12 mouse cellular contexts compared by ENCODE assay signal in genomic region chr5:45757502-45758121, GRCm38 (mm10).
DNase-seq lines count a peak whose midpoint lies in the region; ATAC-seq and TF ChIP-seq lines count a peak whose summit lies in the region.
"Had no signal": no experiment of that assay in that cellular context is flagged by ENCODE, and none has a peak within 500 bp of the region (broad histone marks: within the 10 kb centered on the region; RNA-seq: fewer than 3 reads in every experiment).

No protein-coding gene starts in this region.

- no peak overlapping the region for H3K4me3 ChIP-seq in forebrain, embryonic 11.5 days (ENCODE audit: low read depth, low read length)
- no peak overlapping the region for H3K4me3 ChIP-seq in forebrain, embryonic 10.5 days
- H3K4me3 ChIP-seq in lung, adult 2 months (replicated peaks; ENCODE audit: extremely low read depth, low read depth, low read length), result no peak overlapping the region
- H3K4me3 ChIP-seq: embryonic facial prominence, embryonic 15.5 days; limb, embryonic 15.5 days had no signal

- H3K4me1 ChIP-seq in forebrain, embryonic 11.5 days (replicated peaks; ENCODE audit: control insufficient read depth, insufficient read depth, low read length), result no peaks in the 10 kb centered on the region
- H3K4me1 ChIP-seq in forebrain, embryonic 10.5 days, result no peaks in the 10 kb centered on the region
- no peaks in the 10 kb centered on the region for H3K4me1 ChIP-seq in lung, adult 2 months (ENCODE audit: control insufficient read depth, insufficient read depth, low read length)
- H3K4me1 ChIP-seq: embryonic facial prominence, embryonic 15.5 days; limb, embryonic 15.5 days had no signal

- no peak for DNase-seq in forebrain, embryonic 11.5 days (ENCODE audit: low spot score)
- no peak for DNase-seq in forebrain, embryonic 10.5 days (ENCODE audit: extremely low spot score, low spot score)
- DNase-seq in lung, adult 2 months, result no peak
- DNase-seq in lung, postnatal 4 days, result no peak
- DNase-seq in Patski (ENCODE audit: low read depth, low spot score), result peak; percentile 3
- DNase-seq in naive thymus-derived CD4-positive, alpha-beta T cell, adult 2 months (ENCODE audit: low read depth), result peak; percentile 36
- no peak for DNase-seq in thymus, postnatal 10 days (ENCODE audit: low spot score in 2 of 2)
- no peak for DNase-seq in urinary bladder, postnatal 36 days (ENCODE audit: low spot score in 2 of 2)
- DNase-seq: kidney, postnatal 10 days had no signal

- no peaks in the 10 kb centered on the region for H3K27me3 ChIP-seq in forebrain, embryonic 11.5 days (ENCODE audit: control insufficient read depth, insufficient read depth, low read length)
- no peaks in the 10 kb centered on the region for H3K27me3 ChIP-seq in forebrain, embryonic 10.5 days (ENCODE audit: poor library complexity, severe bottlenecking)
- H3K27me3 ChIP-seq in Patski, result no peaks in the 10 kb centered on the region
- H3K27me3 ChIP-seq: embryonic facial prominence, embryonic 15.5 days; limb, embryonic 15.5 days had no signal

- no peak for TF ChIP-seq POLR2A in lung, adult 2 months (IDR thresholded peaks at IDR 0.05; ENCODE audit: borderline replicate concordance, extremely low read depth, low read depth, low read length)

- H3K4me2 ChIP-seq in forebrain, embryonic 11.5 days (ENCODE audit: low read depth, low read length, severe bottlenecking), result no peak overlapping the region
- H3K4me2 ChIP-seq: embryonic facial prominence, embryonic 15.5 days; heart, embryonic 11.5 days; limb, embryonic 15.5 days had no signal

- no peak overlapping the region for H3K27ac ChIP-seq in forebrain, embryonic 11.5 days (ENCODE audit: low read depth, low read length)
- H3K27ac ChIP-seq in forebrain, embryonic 10.5 days, result no peak overlapping the region
- H3K27ac ChIP-seq: embryonic facial prominence, embryonic 15.5 days; limb, embryonic 15.5 days had no signal

- TF ChIP-seq CTCF in lung, adult 2 months (IDR thresholded peaks at IDR 0.05; ENCODE audit: insufficient read depth, low read length), result 0 out of 2 replicates have a peak, but pooled peaks have one; percentile 4
- peak; percentile 47 for TF ChIP-seq CTCF in Patski (IDR thresholded peaks at IDR 0.05)

- peak; percentile 60; the same call in 1 of the 2 replicates for ATAC-seq in forebrain, embryonic 11.5 days (replicated peaks; ENCODE audit: low FRiP score)
- ATAC-seq in Patski, result no peak

- WGBS in forebrain, embryonic 11.5 days, result 88% methylated on average over 4 of the region's 4 CpGs
- 95% methylated on average over 4 of the region's 4 CpGs for WGBS in forebrain, embryonic 10.5 days
- 86% methylated on average over 4 of the region's 4 CpGs for WGBS in lung, adult 2 months

- no peaks in the 10 kb centered on the region for H3K36me3 ChIP-seq in forebrain, embryonic 11.5 days (ENCODE audit: control insufficient read depth, insufficient read depth, low read length)
- 0 out of 2 replicates have a peak, but pooled peaks cover 5% of the 10 kb centered on the region for H3K36me3 ChIP-seq in forebrain, embryonic 10.5 days (replicated peaks)
- H3K36me3 ChIP-seq: embryonic facial prominence, embryonic 15.5 days; limb, embryonic 15.5 days had no signal

- in situ Hi-C loops in Patski (cut with MboI; ENCODE audit: low pct_unique_long_range_greater_than_20kb), result loop anchor here (5.0 kb wide), 1 partner anchor 590 kb away; no protein-coding TSS in a partner anchor

- CTCF ChIA-PET in Patski (lab: Charles Lee), result interaction anchor here (0.9 to 3.2 kb wide), 14 partner anchors 8 to 590 kb away, joined by 3 to 16 read pairs (median 4); partner anchors contain the start of gene Lcorl

- no peak overlapping the region for H3K9ac ChIP-seq in forebrain, embryonic 11.5 days (ENCODE audit: low read length)
- H3K9ac ChIP-seq: embryonic facial prominence, embryonic 15.5 days; limb, embryonic 15.5 days had no signal

- H3K9me3 ChIP-seq in forebrain, embryonic 11.5 days (ENCODE audit: control insufficient read depth, low read length), result no peaks in the 10 kb centered on the region
- H3K9me3 ChIP-seq in forebrain, embryonic 10.5 days, result no peaks in the 10 kb centered on the region
- H3K9me3 ChIP-seq: embryonic facial prominence, embryonic 15.5 days; limb, embryonic 15.5 days had no signal

- POLR2A ChIA-PET in Patski (lab: Charles Lee), result no interaction called here

Comparison
In these comparisons a context has a peak if more than half of its experiments do, and no peak if none do; other contexts are left out.
1. DNase-seq: peak in Patski (single experiment) and naive thymus-derived CD4-positive, alpha-beta T cell, adult 2 months (single experiment); none in forebrain, embryonic 11.5 days (single experiment), forebrain, embryonic 10.5 days (single experiment), lung, adult 2 months (single experiment), lung, postnatal 4 days (0 of 2), thymus, postnatal 10 days (0 of 2) and urinary bladder, postnatal 36 days (0 of 2).